Mouse (Mus musculus): ENCODE results near the gene Gm21962.
"Not testable (repeated sequence)": the region's sequence is repeated elsewhere in the genome, so short reads cannot be mapped to it uniquely, and the experiment has no call there.

Gm21962 gene

DNA sequence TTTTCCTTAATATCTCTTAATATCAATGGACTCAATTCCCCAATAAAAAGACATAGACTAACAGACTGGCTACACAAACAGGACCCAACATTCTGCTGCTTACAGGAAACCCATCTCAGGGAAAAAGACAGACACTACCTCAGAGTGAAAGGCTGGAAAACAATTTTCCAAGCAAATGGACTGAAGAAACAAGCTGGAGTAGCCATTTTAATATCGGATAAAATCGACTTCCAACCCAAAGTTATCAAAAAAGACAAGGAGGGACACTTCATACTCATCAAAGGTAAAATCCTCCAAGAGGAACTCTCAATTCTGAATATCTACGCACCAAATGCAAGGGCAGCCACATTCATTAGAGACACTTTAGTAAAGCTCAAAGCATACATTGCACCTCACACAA lies at the start of gene Gm21962:
TSS of gene Gm21962 (plus strand) at position 301 of the 400 bp plus-strand sequence.
- not testable (repeated sequence) for DNase-seq

DNA sequence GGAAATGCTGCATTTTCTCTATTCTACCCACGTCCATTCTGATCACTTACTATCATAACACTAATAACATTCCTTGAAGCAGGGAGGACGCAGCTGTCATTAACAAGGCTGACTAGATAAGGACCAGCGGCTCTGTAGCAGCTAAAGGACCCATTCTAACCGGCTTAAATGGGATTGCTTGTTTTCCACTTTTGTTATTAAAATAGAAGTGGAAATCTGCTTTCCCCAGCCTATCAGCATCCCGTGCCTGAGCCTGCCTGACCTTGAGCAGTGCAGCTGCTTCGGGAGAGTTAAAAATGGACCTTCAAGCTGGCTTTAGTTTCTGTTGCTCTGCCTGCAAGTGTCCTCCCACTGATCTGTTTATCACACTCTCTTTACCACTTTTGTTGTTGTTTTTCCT lies 49.2 kb upstream of the Gm21962 start:
- no peak for DNase-seq

- DNase-seq = no peak
These were observed 48.3 kb upstream of the Gm21962 start for GRCm38 (mm10) chr3:137622895-137623580.

- peak; percentile 42 for DNase-seq
These were observed 47.6 kb upstream of the Gm21962 start for GRCm38 (mm10) chr3:137623581-137624362.

- no peak for DNase-seq
These were observed 46.3 kb upstream of the Gm21962 start for GRCm38 (mm10) chr3:137625054-137625453.

- DNase-seq = no peak
These were observed 37.6 kb upstream of the Gm21962 start for GRCm38 (mm10) chr3:137633726-137634125.

DNA sequence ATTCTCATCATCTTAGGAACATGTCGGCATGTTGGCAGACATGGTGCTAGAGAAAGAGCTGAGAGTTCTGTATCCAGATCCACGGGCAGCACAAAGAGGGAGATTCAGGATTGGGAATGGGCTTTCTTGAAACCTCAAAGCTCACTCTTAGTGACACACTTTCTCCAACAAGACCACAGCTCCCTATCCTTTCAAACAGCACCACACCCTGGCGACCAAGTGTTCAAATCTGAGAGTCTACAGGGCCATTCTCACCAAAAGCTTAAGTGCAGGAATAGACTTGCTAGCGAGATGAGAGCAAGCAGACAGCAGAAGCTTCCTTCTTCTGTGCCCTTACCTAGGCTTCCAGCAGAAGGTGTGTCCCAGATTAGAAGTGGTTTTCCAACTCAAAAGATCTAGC lies 34.8 kb upstream of the Gm21962 start:
- no peak for DNase-seq

DNA sequence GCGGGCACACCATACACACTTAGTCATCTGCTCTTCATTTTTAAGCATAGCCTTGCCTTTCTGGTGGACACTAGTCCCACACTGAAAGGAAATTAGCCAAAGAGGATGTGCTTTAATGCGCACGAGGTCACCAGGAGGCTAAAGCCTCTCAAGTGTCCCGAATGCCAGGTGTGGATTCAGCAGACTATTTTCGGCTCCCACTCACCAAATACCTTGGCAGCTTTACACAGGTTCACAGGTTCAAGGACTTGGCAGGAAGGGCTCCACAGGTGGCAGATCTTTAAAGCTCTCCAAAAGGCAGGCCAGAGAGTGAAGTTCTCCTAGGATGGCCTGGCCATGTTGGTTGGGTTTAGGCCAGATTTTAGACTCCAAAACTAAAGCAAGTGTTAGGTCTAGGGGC lies 30.1 kb upstream of the Gm21962 start:
- DNase-seq = no peak

DNA sequence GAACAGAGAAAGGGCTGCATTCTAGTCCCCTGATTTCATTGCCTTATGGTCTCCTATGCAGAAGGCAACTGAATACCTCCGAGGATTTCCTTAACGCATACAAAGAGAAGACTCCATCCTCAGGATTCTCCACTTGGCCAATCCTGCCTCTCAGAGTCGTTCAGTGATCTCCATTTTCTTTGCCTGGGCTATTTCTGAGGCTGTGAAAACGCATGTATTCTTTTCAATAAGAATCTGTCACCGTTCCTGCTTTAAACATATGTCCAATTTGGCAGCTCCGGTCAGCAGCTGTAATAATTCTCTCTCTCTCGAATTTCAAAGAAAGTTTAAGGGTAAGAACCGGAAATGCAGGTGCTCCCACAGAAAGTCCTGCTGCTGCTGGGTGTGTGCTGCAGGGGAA lies 29.2 kb upstream of the Gm21962 start:
- DNase-seq = no peak

DNA sequence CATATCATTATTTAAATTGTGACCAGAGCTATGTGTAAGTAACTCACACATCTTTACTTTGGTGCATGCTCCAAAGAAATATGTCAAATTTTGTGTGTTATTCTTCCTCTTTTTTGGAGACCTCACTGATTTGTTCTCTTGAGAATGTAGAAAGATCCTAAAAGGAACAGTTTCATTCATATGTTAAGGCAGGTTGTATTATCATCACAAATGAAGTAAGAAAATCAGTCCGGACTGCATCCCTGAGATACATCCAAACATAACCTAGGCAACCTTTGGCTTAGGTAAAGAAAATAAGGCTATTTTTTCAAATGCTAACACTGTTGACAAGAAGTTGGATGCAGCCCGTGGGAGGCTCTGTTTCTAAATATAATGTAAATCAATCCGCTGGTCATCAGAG lies 28.8 kb upstream of the Gm21962 start:
- no peak for DNase-seq

GRCm38 (mm10) chr3:137644081-137644480 lies 27.2 kb upstream of the Gm21962 start:
- DNase-seq = no peak

DNA sequence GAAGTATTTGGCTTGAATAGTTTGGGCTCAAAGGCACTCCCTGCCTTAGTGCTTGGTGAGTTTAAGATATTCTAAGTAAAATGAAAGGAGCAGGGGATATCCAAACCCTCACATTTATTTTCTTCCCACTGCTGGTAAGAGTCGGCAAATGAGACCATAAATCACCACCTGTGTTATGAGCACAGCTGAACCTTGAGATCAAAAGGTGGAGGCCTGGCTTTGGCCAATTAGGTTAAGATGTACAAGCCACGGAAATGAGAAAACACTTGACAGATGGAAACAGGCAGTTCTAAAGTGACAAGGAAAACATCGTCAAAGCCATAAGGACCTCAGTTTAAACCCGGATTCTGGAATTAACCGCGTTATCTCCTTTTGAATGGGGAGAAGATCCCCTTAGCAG lies 26.4 kb upstream of the Gm21962 start:
- DNase-seq = no peak

DNA sequence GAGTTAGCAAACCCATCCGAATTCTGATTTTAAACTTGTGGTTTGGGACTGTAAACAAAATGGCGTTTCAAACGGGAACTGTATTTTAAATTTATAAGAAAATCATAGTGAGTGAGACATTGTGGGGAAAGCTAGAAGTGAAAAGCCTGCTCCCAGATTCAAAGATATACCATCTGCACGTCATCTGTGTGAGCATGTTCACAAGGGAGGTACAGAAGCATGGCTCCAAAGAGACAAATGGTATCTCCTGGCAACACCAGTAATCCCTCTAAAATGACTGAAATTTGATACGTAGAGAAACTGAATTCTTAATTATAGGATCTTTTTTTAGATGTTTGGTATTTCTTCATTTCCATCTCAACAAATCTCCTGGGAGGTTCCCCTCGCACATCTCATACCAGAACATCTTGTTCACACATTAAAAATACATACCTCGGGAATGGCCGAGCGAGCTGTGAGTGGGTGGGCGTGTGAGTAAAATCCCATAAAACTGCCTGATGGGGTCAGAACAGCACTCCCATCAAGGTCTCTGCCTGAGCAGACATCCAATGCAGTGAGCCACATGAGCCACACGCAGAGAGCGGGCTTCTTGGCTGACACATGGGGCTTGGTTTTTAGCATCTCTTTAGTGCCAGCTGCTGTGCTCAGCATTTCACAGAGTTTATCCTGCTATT lies 23.8 kb upstream of the Gm21962 start:
- DNase-seq = no peak

- no peak for DNase-seq
These were observed 22.2 kb upstream of the Gm21962 start for GRCm38 (mm10) chr3:137649112-137649511.

DNA sequence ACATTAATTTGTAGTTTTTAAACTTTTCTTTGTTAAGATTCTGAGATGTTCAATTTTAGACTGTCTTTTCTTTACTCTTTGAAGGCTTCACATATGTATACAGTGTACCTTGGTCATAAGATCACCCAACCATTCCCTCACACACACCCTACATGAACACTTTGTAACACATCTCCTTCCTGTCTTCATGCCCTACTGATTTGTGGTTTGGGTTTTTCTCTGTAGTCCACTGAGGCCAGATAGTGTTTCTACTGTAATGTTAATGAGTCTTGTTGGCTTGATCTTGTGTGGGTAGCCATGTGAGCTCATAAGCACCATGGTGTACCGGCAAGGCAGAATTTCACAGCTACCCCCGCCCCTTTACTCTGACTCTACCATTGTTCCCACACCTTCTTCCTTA lies 18.5 kb upstream of the Gm21962 start:
- DNase-seq = no peak

GRCm38 (mm10) chr3:137680923-137681322 lies 9.6 kb downstream of the Gm21962 start:
- no peak for DNase-seq

- no peak for DNase-seq
These were observed 11.8 kb downstream of the Gm21962 start for GRCm38 (mm10) chr3:137682911-137683806.

GRCm38 (mm10) chr3:137683807-137684403 lies 12.6 kb downstream of the Gm21962 start:
- no peak for DNase-seq

- no peak for DNase-seq
These were observed 15.6 kb downstream of the Gm21962 start for GRCm38 (mm10) chr3:137686932-137687331.

DNA sequence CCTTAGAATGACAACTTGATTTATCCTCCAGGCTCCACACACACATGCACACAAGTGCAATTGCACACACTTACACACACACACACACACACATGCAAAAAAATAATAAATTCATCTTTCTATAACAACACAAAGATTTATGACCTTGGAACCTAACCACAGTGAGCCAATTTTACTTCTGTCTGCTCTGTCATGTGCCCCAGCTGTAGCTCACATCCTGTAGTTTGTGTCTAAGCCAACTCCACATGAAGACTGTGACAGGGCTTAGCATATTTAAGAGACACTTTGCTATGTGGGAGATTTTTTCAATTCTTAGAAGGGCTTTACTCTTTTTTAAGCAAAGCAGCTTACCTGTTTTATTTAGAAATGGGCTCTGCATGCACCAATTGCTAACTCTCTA lies 20.2 kb downstream of the Gm21962 start:
- no peak for DNase-seq

DNA sequence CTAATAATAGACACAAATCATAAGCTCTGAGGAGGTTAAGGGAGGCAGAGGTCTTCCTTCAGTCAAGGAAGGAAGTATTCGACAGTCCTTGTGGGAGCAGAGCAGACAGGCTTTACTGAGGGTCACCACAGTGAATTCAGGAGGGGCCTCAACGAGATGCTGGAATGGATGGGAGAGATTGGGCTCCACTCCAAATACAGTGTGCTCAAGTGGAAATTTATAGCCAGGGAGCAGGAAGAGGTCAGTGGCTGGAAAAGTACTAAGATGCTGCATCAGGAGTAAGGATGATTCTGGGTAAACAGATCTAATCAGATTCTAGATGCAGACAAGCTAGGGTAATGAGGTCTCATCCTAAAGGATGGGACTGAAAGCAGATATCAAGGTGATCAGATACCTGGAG lies 44.6 kb downstream of the Gm21962 start:
- DNase-seq = no peak

DNA sequence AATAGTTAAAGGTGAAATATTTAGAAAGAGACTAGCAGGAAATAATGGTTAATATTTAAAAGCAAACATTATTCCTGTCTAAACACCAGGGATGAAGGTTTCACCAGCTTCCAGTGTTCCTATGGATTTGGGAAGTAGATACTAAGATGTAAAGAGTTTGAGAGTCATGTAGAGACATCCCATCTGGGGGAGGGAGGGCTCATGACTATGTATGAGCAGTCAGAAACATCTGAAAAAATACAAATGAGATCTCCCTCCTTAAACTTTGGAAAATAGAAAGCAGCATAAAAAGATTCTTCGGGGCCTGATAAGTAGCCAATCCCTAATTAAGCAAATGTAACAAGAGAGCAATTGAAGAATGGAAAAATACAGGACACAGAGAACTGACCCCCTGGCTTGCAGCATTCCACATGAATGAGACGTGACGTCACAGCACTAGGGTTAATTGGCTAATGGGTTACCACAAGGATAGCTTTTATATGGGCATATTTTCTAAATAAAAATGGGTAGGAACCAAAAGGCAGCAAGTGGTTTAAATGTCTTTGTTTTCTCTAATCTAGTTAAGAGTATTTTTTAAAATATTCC lies 45.3 kb downstream of the Gm21962 start:
- no peak for DNase-seq
